Comparison of ENCODE assay signal across 8 mouse cellular contexts in the genomic region with DNA sequence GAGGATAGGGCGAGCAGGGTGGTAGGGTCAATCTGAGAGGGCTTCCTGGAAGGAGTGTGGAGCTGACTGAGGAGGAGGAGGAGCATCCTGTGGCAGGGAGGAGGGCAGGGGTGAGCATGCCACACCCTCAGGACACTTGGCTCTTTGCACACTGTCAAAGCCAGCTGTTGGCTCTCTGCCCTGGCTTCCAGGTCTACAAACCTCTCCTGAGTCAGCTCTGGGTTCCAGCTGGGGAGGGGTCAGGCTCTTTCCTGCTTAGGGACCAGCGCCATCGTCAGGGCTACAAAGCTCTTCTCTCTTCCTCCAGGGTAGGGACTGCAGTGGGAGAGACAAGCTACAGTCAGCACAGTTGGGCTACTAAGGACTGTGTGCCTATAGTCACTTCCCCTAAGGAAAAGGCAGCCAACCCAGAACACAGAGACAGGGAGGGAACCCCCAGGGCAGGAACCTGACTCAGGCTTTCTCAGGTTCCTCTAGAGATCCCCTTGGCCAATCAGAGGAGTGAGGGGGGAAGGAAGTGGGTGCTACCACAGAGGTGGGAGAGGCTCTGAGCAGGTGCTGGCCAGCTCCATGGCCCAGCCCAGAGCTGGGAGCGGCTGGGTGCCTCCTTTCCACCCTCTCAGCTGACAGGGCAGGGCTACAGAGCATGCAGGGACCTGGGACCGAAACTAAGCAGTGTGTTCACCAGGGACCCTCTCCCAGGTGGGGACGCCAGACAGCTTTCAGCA. TPM values are rescaled to one million over a fixed set of nuclear protein-coding genes. Genes with fewer than 3 reads are reported as not detected.
DNase-seq lines count a peak whose midpoint lies in the region; ATAC-seq and TF ChIP-seq lines count a peak whose summit lies in the region.

No protein-coding gene starts in this region.

- in situ Hi-C loops in ES-E14 (cut with MboI; ENCODE audit: low sequenced_read_pairs in 2 of 2, unreplicated experiment in 2 of 2): loop anchor here in 1 of 2 experiments (10.0 kb wide), 1 partner anchor 136 kb away; no protein-coding TSS in a partner anchor

- ATAC-seq in intestine, embryonic 16.5 days: peak; percentile 83
- peak; percentile 19; the same call in 1 of the 2 replicates for ATAC-seq in monocyte, adult 5-6 weeks (replicated peaks; ENCODE audit: insufficient number of reproducible peaks, low FRiP score, low TSS enrichment, poor library complexity, severe bottlenecking)
- no peak for ATAC-seq in neural tube, embryonic 15.5 days (ENCODE audit: low FRiP score)

- H3K27ac ChIP-seq in gastrocnemius, adult 2 months: no peak overlapping the region
- no peak overlapping the region for H3K27ac ChIP-seq in ES-E14 (ENCODE audit: insufficient read depth, low read depth, low read length, poor library complexity, severe bottlenecking)
- peak overlapping the region; percentile 18; the same call in 1 of the 2 replicates for H3K27ac ChIP-seq in intestine, embryonic 16.5 days (ENCODE audit: low read length)
- no peak overlapping the region for H3K27ac ChIP-seq in neural tube, embryonic 15.5 days (replicated peaks)

- no peaks in the 10 kb centered on the region for H3K9me3 ChIP-seq in ES-E14 (ENCODE audit: control insufficient read depth, insufficient read depth, low read depth, low read length)
- H3K9me3 ChIP-seq in intestine, embryonic 16.5 days (ENCODE audit: control insufficient read depth, low read length): no peaks in the 10 kb centered on the region
- H3K9me3 ChIP-seq in neural tube, embryonic 15.5 days (replicated peaks): no peaks in the 10 kb centered on the region

- intact Hi-C loops in gastrocnemius, adult 2 months (cut with DNase I): no loop called here

- no peaks in the 10 kb centered on the region for H3K27me3 ChIP-seq in intestine, embryonic 16.5 days (replicated peaks; ENCODE audit: control insufficient read depth, insufficient read depth, low read length)
- H3K27me3 ChIP-seq in neural tube, embryonic 15.5 days (replicated peaks): no peaks in the 10 kb centered on the region

- no peak for TF ChIP-seq CTCF in gastrocnemius, adult 2 months (IDR thresholded peaks at IDR 0.05)

- H3K4me3 ChIP-seq in gastrocnemius, adult 2 months: no peak overlapping the region
- H3K4me3 ChIP-seq in ES-E14 (ENCODE audit: insufficient read depth in 1 of 2, low read depth in 1 of 2, low read length in 2 of 2, poor library complexity in 1 of 2, severe bottlenecking in 1 of 2): no peak overlapping the region
- H3K4me3 ChIP-seq in intestine, embryonic 16.5 days (ENCODE audit: low read length): no peak overlapping the region
- no peak overlapping the region for H3K4me3 ChIP-seq in neural tube, embryonic 15.5 days (replicated peaks)

- 57% methylated on average over 6 of the region's 6 CpGs for WGBS in intestine, embryonic 16.5 days
- 65% methylated on average over 6 of the region's 6 CpGs for WGBS in neural tube, embryonic 15.5 days

- H3K36me3 ChIP-seq in ES-E14 (ENCODE audit: control insufficient read depth, insufficient read depth, low read length, poor library complexity, severe bottlenecking): no peaks in the 10 kb centered on the region
- H3K36me3 ChIP-seq in intestine, embryonic 16.5 days (ENCODE audit: control insufficient read depth, insufficient read depth, low read length): no peaks in the 10 kb centered on the region
- no peaks in the 10 kb centered on the region for H3K36me3 ChIP-seq in neural tube, embryonic 15.5 days

- H3K9ac ChIP-seq in ES-E14 (ENCODE audit: insufficient read depth, low read depth, low read length, poor library complexity, severe bottlenecking): no peak overlapping the region
- H3K9ac ChIP-seq in intestine, embryonic 16.5 days (ENCODE audit: low read depth, low read length): no peak overlapping the region
- no peak overlapping the region for H3K9ac ChIP-seq in neural tube, embryonic 15.5 days (replicated peaks)

- H3K4me2 ChIP-seq in intestine, embryonic 16.5 days (ENCODE audit: low read depth, low read length): no peak overlapping the region
- no peak overlapping the region for H3K4me2 ChIP-seq in neural tube, embryonic 15.5 days

- peaks cover 0 to 23% of the 10 kb centered on the region in 2 experiments; a peak in 3 of 4 replicates for H3K4me1 ChIP-seq in ES-E14 (ENCODE audit: control insufficient read depth in 2 of 2, insufficient read depth in 2 of 2, low read length in 2 of 2, poor library complexity in 1 of 2)
- H3K4me1 ChIP-seq in intestine, embryonic 16.5 days (ENCODE audit: control insufficient read depth, insufficient read depth, low read length): peaks cover 25% of the 10 kb centered on the region
- H3K4me1 ChIP-seq in neural tube, embryonic 15.5 days: peaks cover 7% of the 10 kb centered on the region

- DNase-seq in gastrocnemius, adult 2 months: peak; percentile 39
- DNase-seq in gastrocnemius, postnatal 25 days: no peak
- DNase-seq in ES-E14 (ENCODE audit: low read depth, low spot score) (no peak), MN1 (ENCODE audit: low spot score) (no peak)
- DNase-seq in spleen, postnatal 10 days (ENCODE audit: low spot score in 2 of 2): no peak

TF ChIP-seq in ES-E14, 5 proteins besides CTCF, POLR2A, EP300 and RAD21:
- TF ChIP-seq MAFK (IDR thresholded peaks at IDR 0.05; ENCODE audit: insufficient read depth, low read depth, low read length): peak; percentile 25; the same call in 1 of the 2 replicates
- no peak for TF ChIP-seq ZNF384 (IDR thresholded peaks at IDR 0.05; ENCODE audit: low read depth, low read length)
- TF ChIP-seq ZC3H11A (IDR thresholded peaks at IDR 0.05; ENCODE audit: borderline replicate concordance, low read depth, low read length): 0 out of 2 replicates have a peak, but pooled peaks have one; percentile 1
- TF ChIP-seq CHD2 (IDR thresholded peaks at IDR 0.05; ENCODE audit: low read depth, low read length): no peak
- TF ChIP-seq HCFC1 (IDR thresholded peaks at IDR 0.05; ENCODE audit: borderline replicate concordance, insufficient read depth, low read length): no peak

RNA-seq across cellular contexts. Expression of gene Ifnlr1, which starts 24.8 kb away (rescaled TPM):
- under 1 TPM; 0.17 to 0.31 TPM for total RNA-seq in gastrocnemius, adult 2 months (2021)
- under 1 TPM; 0.13 to 0.23 TPM for total RNA-seq in gastrocnemius, postnatal 25 days (2021)
- 3.3 and 6.2 TPM in 2 replicates for total RNA-seq in ES-E14 (2012; rRNA removed)
- polyA plus RNA-seq in intestine, embryonic 16.5 days (2015; fragmentation: Nextera tagmentation; extraction: Ambion mirVana): 4.3 and 5.2 TPM in 2 replicates
- total RNA-seq in monocyte, adult 5-6 weeks (2017): 0.53 TPM in 1 of 3 replicates, not detected in the others
- polyA plus RNA-seq in neural tube, embryonic 15.5 days (2015; fragmentation: Nextera tagmentation; extraction: Ambion mirVana): 0.46 and 0.47 TPM in 2 replicates
